Mouse (Mus musculus) kidney, adult 2 months (tissue): ENCODE data around the gene Ehd3.

Experiments
- CTCF ChIP-seq: fragments of 200-500 bp; conservative IDR thresholded peaks from 2 replicates; pipeline ENCODE4 v1.5.1; 2011; ENCODE audit warnings: low read depth, mild to moderate bottlenecking, control low read depth, low read length, moderate library complexity, mixed read lengths; ENCODE audit not compliant: insufficient read depth, insufficient read length
- POLR2A ChIP-seq: fragments of 200-500 bp; IDR thresholded peaks from one replicate; pipeline ENCODE4 v1.6.1; 2011; ENCODE audit warnings: low read depth, low read length, control low read depth

DNA sequence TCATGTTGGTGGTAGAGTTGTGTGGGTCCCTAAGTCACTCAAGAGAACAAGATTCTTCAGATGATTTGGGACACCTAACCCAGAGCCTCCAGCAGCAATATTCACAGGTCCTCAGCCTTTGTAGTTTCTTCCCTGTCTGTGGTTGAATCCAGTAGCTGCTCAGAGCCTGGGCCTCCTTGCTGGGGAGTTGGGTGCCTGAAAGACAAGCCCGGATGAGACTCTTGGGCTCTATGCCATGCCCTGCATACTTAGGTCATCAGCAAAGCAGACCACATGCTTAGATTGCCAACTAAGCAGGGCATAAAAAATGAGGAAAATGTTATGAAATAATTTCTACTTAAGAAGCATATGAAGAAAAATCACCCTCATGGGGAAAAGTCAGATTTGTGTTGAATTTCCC, 6.9 kb downstream of the Ehd3 start:
- TF ChIP-seq CTCF = no peak
- TF ChIP-seq POLR2A = no peak
